Mouse (Mus musculus) myocyte (in vitro differentiated cells): ENCODE measurements around the gene Nek7. TPM values are rescaled to one million over a fixed set of nuclear protein-coding genes. Genes with fewer than 3 reads are reported as not detected.

Experiments
- H3K27me3 ChIP-seq: one replicate; pipeline ENCODE4 v1.6.1; 2011; ENCODE audit not compliant: control insufficient read depth, insufficient read depth, insufficient read length
- H3K36me3 ChIP-seq: one replicate; pipeline ENCODE4 v1.6.1; 2011; ENCODE audit not compliant: control insufficient read depth, insufficient read depth
- H3K4me2 ChIP-seq: one replicate; pipeline ENCODE4 v1.6.1; 2011; ENCODE audit warnings: low read depth, control low read depth
- H3K4me3 ChIP-seq: one replicate; pipeline ENCODE4 v1.5.1; 2011; ENCODE audit warnings: mild to moderate bottlenecking, control low read depth, moderate library complexity
- H3K79me2 ChIP-seq: one replicate; pipeline ENCODE4 v1.6.1; 2011; ENCODE audit not compliant: control insufficient read depth, insufficient read depth
- H3ac ChIP-seq: one replicate; pipeline ENCODE4 v1.6.1; 2011; ENCODE audit not compliant: control insufficient read depth, insufficient read length
- CEBPB ChIP-seq: IDR thresholded peaks from 2 replicates; pipeline ENCODE4 v1.6.1; 2011; ENCODE audit warnings: mild to moderate bottlenecking, moderate library complexity; ENCODE audit not compliant: poor library complexity, insufficient read depth, severe bottlenecking
- E2F4 ChIP-seq: IDR thresholded peaks from one replicate; pipeline ENCODE4 v1.6.1; 2011; ENCODE audit warnings: mild to moderate bottlenecking, control low read depth, moderate library complexity; ENCODE audit not compliant: insufficient read depth
- MAX ChIP-seq: IDR thresholded peaks from one replicate; pipeline ENCODE4 v1.6.1; 2011; ENCODE audit warnings: low read depth, mild to moderate bottlenecking, control low read depth
- MYOD1 ChIP-seq, 3 experiments: IDR thresholded peaks; one replicate each; pipeline ENCODE4 v1.6.1; 2011; ENCODE audit warnings: control low read depth in 2 of 3, low read depth in 2 of 3, mild to moderate bottlenecking in 2 of 3, moderate library complexity in 1 of 3; ENCODE audit not compliant: insufficient read length in 2 of 3, control insufficient read depth in 1 of 3
- MYOG ChIP-seq, 3 experiments: IDR thresholded peaks; one replicate each; pipeline ENCODE4 v1.6.1; 2011; ENCODE audit warnings: control low read depth in 2 of 3, low read depth in 2 of 3, mild to moderate bottlenecking in 2 of 3; ENCODE audit not compliant: insufficient read length in 2 of 3, control insufficient read depth in 1 of 3, insufficient read depth in 1 of 3
- POLR2A ChIP-seq: IDR thresholded peaks from one replicate; pipeline ENCODE4 v1.6.1; 2011; ENCODE audit warnings: low read depth, mild to moderate bottlenecking, control low read depth, moderate library complexity; ENCODE audit not compliant: insufficient read length
- POLR2AphosphoS2 ChIP-seq: IDR thresholded peaks from one replicate; pipeline ENCODE4 v1.6.1; 2011; ENCODE audit warnings: low read depth, control low read depth; ENCODE audit not compliant: insufficient read length
- REST ChIP-seq: IDR thresholded peaks from one replicate; pipeline ENCODE4 v1.6.1; 2011; ENCODE audit warnings: mild to moderate bottlenecking, control low read depth, moderate library complexity; ENCODE audit not compliant: insufficient read depth, insufficient read length
- SRF ChIP-seq: IDR thresholded peaks from one replicate; pipeline ENCODE4 v1.6.1; 2011; ENCODE audit warnings: low read depth; ENCODE audit not compliant: control insufficient read depth, insufficient read length
- TCF12 ChIP-seq: IDR thresholded peaks from one replicate; pipeline ENCODE4 v1.6.1; 2011; ENCODE audit warnings: mild to moderate bottlenecking, control low read depth; ENCODE audit not compliant: poor library complexity, insufficient read depth, severe bottlenecking
- TCF3 ChIP-seq: IDR thresholded peaks from one replicate; pipeline ENCODE4 v1.6.1; 2011; ENCODE audit warnings: low read depth, control low read depth; ENCODE audit not compliant: insufficient read length
- USF1 ChIP-seq: IDR thresholded peaks from one replicate; pipeline ENCODE4 v1.6.1; 2011; ENCODE audit warnings: low read depth, mild to moderate bottlenecking, control low read depth, moderate library complexity
- polyA plus RNA-seq: library from polyadenylated mRNA; unstranded; fragments of >200 nt; fragmentation: generic; extraction: Trizol; gene quantifications from one replicate; pipeline ENCODE4 v1.2.1, GENCODE M21; 2012; ENCODE audit warnings: missing spikeins

The Nek7 gene
- polyA plus RNA-seq, 1 experiment, result 14.6 TPM

- H3K4me2 ChIP-seq, result no peak overlapping the region
- TF ChIP-seq MYOG (IDR thresholded peaks at IDR 0.05; ENCODE audit: control insufficient read depth in 1 of 3, insufficient read depth in 1 of 3, insufficient read length in 2 of 3, low read depth in 2 of 3) (no peak), CEBPB (no peak), REST (no peak), USF1 (no peak), MYOD1 (IDR thresholded peaks at IDR 0.05; ENCODE audit: control insufficient read depth in 1 of 3, insufficient read length in 2 of 3, low read depth in 2 of 3) (no peak), SRF (no peak), E2F4 (no peak), TCF12 (no peak), POLR2A (no peak), TCF3 (no peak), POLR2AphosphoS2 (no peak), MAX (no peak)
Observed at GRCm38 (mm10) chr1:138504228-138504627, 115.7 kb downstream of the Nek7 start.

GRCm38 (mm10) chr1:138500691-138501090 is 119.2 kb downstream of the Nek7 start:
- Histone ChIP-seq H3ac (no peak overlapping the region), H3K36me3 (peaks cover 18% of the 10 kb centered on the region), H3K4me3 (no peak overlapping the region), H3K79me2 (no peaks in the 10 kb centered on the region), H3K27me3 (no peaks in the 10 kb centered on the region), H3K4me2 (no peak overlapping the region)
- TF ChIP-seq E2F4 (no peak), POLR2AphosphoS2 (no peak), MYOG (IDR thresholded peaks at IDR 0.05; ENCODE audit: control insufficient read depth in 1 of 3, insufficient read depth in 1 of 3, insufficient read length in 2 of 3, low read depth in 2 of 3) (no peak), POLR2A (no peak), REST (no peak), SRF (no peak), MAX (no peak), TCF3 (no peak), TCF12 (no peak), USF1 (no peak), CEBPB (no peak), MYOD1 (IDR thresholded peaks at IDR 0.05; ENCODE audit: control insufficient read depth in 1 of 3, insufficient read length in 2 of 3, low read depth in 2 of 3) (no peak)

More at GRCm38 (mm10) chr1:138504228-138504627, 115.7 kb downstream of the Nek7 start:
- H3ac ChIP-seq, result no peak overlapping the region
- no peak overlapping the region for H3K4me3 ChIP-seq
- no peaks in the 10 kb centered on the region for H3K27me3 ChIP-seq
- peaks cover 9% of the 10 kb centered on the region for H3K36me3 ChIP-seq
- no peaks in the 10 kb centered on the region for H3K79me2 ChIP-seq

- TF ChIP-seq SRF, result no peak
- TF ChIP-seq MYOG (IDR thresholded peaks at IDR 0.05; ENCODE audit: control insufficient read depth in 1 of 3, insufficient read depth in 1 of 3, insufficient read length in 2 of 3, low read depth in 2 of 3), result peak in 1 of 3 experiments; percentile 20
- TF ChIP-seq MYOD1 (IDR thresholded peaks at IDR 0.05; ENCODE audit: control insufficient read depth in 1 of 3, insufficient read length in 2 of 3, low read depth in 2 of 3), result peak in 1 of 3 experiments; percentile 28
- H3K4me3 ChIP-seq, result no peak overlapping the region
- H3K36me3 ChIP-seq, result peaks cover 18% of the 10 kb centered on the region
- H3K4me2 ChIP-seq, result no peak overlapping the region
- H3K79me2 ChIP-seq, result no peaks in the 10 kb centered on the region
- no peaks in the 10 kb centered on the region for H3K27me3 ChIP-seq
- no peak overlapping the region for H3ac ChIP-seq
Observed at GRCm38 (mm10) chr1:138500155-138500554, 119.8 kb downstream of the Nek7 start.

- H3K4me2 ChIP-seq, result no peak overlapping the region
- no peaks in the 10 kb centered on the region for H3K79me2 ChIP-seq
- no peak overlapping the region for H3K4me3 ChIP-seq
- H3K27me3 ChIP-seq, result no peaks in the 10 kb centered on the region
- no peak for TF ChIP-seq POLR2AphosphoS2
- no peak for TF ChIP-seq TCF3
- TF ChIP-seq E2F4, result no peak
- no peak for TF ChIP-seq SRF
- no peak for TF ChIP-seq MYOD1 (IDR thresholded peaks at IDR 0.05; ENCODE audit: control insufficient read depth in 1 of 3, insufficient read length in 2 of 3, low read depth in 2 of 3)
- no peak for TF ChIP-seq TCF12
- TF ChIP-seq MAX, result no peak
- TF ChIP-seq USF1, result no peak
- TF ChIP-seq MYOG (IDR thresholded peaks at IDR 0.05; ENCODE audit: control insufficient read depth in 1 of 3, insufficient read depth in 1 of 3, insufficient read length in 2 of 3, low read depth in 2 of 3), result no peak
- no peak for TF ChIP-seq POLR2A
- H3ac ChIP-seq, result no peak overlapping the region
- H3K36me3 ChIP-seq, result peaks cover 18% of the 10 kb centered on the region
Observed at GRCm38 (mm10) chr1:138499461-138499860, 120.5 kb downstream of the Nek7 start.

GRCm38 (mm10) chr1:138491382-138492097 is 128.4 kb downstream of the Nek7 start:
- H3K36me3 ChIP-seq, result peaks cover 6% of the 10 kb centered on the region
- H3K4me2 ChIP-seq, result no peak overlapping the region
- no peak overlapping the region for H3ac ChIP-seq
- no peaks in the 10 kb centered on the region for H3K79me2 ChIP-seq
- H3K4me3 ChIP-seq, result no peak overlapping the region
- H3K27me3 ChIP-seq, result no peaks in the 10 kb centered on the region
- no peak for TF ChIP-seq USF1
- TF ChIP-seq MYOD1 (IDR thresholded peaks at IDR 0.05; ENCODE audit: control insufficient read depth in 1 of 3, insufficient read length in 2 of 3, low read depth in 2 of 3), result no peak
